Mouse (Mus musculus) E14TG2a.4 (cell line): ENCODE data around the gene Gabbr2.

Experiments
- H3K27me3 ChIP-seq: 2 replicates; pipeline ENCODE4 v1.6.1; 2014; ENCODE audit warnings: low read length, control low read depth; ENCODE audit not compliant: insufficient read depth
- H3K36me3 ChIP-seq: 2 replicates; pipeline ENCODE4 v1.6.1; 2014; ENCODE audit warnings: low read length, control low read depth; ENCODE audit not compliant: insufficient read depth
- H3K4me1 ChIP-seq: replicated peaks from 2 replicates; pipeline ENCODE4 v1.6.1; 2014; ENCODE audit warnings: low read depth, low read length, control low read depth
- H3K4me3 ChIP-seq: replicated peaks from 2 replicates; pipeline ENCODE4 v1.5.1; 2014; ENCODE audit warnings: mild to moderate bottlenecking, low read length
- H3K9me3 ChIP-seq: 2 replicates; pipeline ENCODE4 v1.6.1; 2014; ENCODE audit warnings: low read length, control low read depth
- CTCF ChIP-seq: conservative IDR thresholded peaks from 2 replicates; pipeline ENCODE4 v1.5.1; 2014; ENCODE audit warnings: low read length
- NANOG ChIP-seq: IDR thresholded peaks from 2 replicates; pipeline ENCODE4 v1.6.1; 2014; ENCODE audit warnings: borderline replicate concordance, low read length, mixed read lengths
- POU5F1 ChIP-seq: IDR thresholded peaks from 2 replicates; pipeline ENCODE4 v1.6.1; 2014; ENCODE audit warnings: low read length, borderline replicate concordance

The Gabbr2 gene

DNA sequence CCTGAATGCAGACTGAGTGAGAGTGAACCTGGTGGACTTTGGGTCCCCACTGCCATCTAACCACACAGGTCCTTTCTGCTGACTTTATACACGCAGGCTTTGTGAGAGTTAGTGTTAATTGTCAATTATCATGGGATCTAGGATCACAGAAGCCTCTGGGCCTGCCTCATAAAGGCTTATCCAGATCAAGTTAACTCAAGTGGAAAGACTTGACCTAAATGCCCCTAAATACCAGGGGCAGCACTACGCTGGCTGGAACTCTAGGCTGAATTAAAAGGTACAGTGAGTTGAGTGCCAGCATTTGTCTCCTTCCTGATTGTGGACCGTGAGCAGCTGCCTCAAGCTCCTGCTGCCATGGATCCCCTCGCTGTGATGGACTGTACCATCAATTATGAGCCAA lies 93.1 kb downstream of the Gabbr2 start:
- no peaks in the 10 kb centered on the region for H3K36me3 ChIP-seq
- peaks cover 5% of the 10 kb centered on the region; the same call in 1 of the 2 replicates for H3K4me1 ChIP-seq
- H3K27me3 ChIP-seq: no peaks in the 10 kb centered on the region; the same call in 1 of the 2 replicates
- TF ChIP-seq NANOG (no peak), POU5F1 (no peak), CTCF (no peak)
- no peak overlapping the region for H3K4me3 ChIP-seq
- no peaks in the 10 kb centered on the region for H3K9me3 ChIP-seq

DNA sequence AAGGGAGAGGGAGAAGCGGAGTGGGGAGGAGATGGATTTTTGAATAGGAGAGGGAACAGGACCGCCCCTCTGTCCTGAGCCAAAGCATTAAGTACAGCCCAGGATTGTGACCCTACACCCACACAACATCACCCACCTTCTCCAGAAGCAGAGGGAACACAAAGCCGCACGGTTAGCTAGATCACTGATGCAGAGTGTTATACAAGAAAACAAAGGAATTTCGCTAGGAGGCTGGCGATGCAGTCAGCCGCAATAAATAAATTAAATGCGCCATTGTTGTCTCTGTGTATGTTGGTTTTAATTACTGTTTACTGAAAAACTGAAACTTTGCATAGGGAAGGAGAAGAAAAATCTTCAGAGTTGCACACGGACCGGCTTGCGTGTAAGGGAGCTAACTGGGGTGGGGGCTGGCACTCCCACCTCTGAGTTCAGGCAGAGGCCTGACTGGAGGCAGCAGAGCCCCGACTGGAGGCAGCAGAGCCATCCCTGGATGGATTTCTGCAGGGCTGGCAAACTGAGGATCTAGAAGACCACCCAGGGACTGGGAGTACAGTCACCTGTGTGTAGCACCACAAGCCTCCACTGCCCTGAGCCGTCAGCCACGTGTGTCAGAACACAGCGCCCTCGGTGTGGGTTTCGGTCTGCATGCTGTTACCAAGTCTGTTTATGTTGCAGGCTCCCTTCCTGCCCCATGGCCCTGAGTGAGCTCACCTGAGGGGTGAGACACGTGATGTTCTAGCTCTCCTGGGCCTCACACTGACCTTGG lies 93.9 kb downstream of the Gabbr2 start:
- Histone ChIP-seq H3K36me3 (no peaks in the 10 kb centered on the region), H3K4me3 (no peak overlapping the region), H3K27me3 (no peaks in the 10 kb centered on the region; the same call in 1 of the 2 replicates), H3K9me3 (no peaks in the 10 kb centered on the region), H3K4me1 (peaks cover 5% of the 10 kb centered on the region; the same call in 1 of the 2 replicates)
- no peak for TF ChIP-seq CTCF
- no peak for TF ChIP-seq POU5F1
- TF ChIP-seq NANOG: no peak

DNA sequence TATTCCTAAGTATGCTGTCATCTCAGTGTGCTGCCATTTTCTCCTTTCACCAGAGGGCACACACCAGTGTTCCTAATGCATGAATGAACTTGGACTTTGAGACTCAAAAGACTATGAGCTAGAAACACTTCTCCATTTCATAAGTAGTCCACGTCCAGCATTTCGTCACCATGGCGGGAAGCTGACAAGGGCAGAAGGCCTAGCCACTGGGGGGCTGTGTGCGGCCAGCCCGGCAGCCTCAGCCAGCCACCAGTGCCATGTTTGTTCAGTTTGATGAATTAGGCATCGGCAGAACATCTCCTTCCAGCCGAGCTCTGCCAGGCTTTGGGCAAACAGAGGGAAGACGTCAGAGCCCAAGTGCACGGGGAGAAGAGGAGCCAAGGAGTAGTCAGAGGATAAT lies 97.5 kb downstream of the Gabbr2 start:
- Histone ChIP-seq H3K27me3 (peaks cover 7% of the 10 kb centered on the region), H3K4me1 (no peaks in the 10 kb centered on the region), H3K9me3 (no peaks in the 10 kb centered on the region), H3K36me3 (no peaks in the 10 kb centered on the region), H3K4me3 (no peak overlapping the region)
- no peak for TF ChIP-seq NANOG
- TF ChIP-seq POU5F1: no peak
- no peak for TF ChIP-seq CTCF

- TF ChIP-seq CTCF (no peak), POU5F1 (no peak), NANOG (no peak)
- Histone ChIP-seq H3K4me3 (no peak overlapping the region), H3K36me3 (no peaks in the 10 kb centered on the region), H3K4me1 (no peaks in the 10 kb centered on the region), H3K27me3 (peaks cover 11% of the 10 kb centered on the region), H3K9me3 (no peaks in the 10 kb centered on the region; the same call in 1 of the 2 replicates)
These were observed 102.5 kb downstream of the Gabbr2 start for GRCm38 (mm10) chr4:46889175-46889574.

DNA sequence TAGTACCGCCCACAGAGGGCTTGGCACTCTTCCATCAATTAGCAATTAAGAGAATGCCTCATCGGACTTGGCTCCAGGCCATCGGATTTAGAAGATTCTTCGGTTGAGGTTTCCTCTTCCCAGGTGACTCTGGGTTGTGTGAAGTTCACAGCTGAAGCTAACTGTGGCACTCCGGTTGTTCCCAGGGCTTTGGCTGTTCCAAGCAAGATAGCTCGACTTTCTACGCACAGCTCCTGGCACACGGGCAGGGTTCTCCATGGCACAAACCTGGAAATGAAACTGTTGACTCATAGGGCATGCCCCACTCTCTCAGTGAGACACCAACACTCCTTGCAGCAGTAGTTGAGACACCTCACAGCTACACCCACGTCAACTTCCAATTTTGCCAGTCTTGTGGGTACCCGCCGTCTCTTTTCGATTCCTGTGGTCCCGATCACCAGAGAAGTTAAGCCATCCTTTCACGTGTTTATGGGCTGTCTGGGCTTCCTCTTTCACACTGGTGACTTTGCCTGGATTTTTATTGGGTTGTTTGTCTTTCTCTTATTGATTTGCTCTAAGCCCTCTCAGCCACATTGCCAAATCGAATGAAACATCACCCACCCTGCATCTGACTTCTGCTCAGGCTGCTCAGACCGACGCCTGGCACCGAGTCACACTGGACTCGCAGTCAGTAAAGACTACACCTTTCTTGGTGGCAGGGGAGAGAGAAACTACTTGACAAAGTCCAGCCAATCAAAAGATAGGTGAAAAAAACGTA lies 105.9 kb downstream of the Gabbr2 start:
- Histone ChIP-seq H3K27me3 (peaks cover 4% of the 10 kb centered on the region; the same call in 1 of the 2 replicates), H3K4me3 (no peak overlapping the region), H3K36me3 (no peaks in the 10 kb centered on the region), H3K4me1 (no peaks in the 10 kb centered on the region), H3K9me3 (peaks cover 7% of the 10 kb centered on the region; the same call in 1 of the 2 replicates)
- TF ChIP-seq NANOG (no peak), POU5F1 (no peak), CTCF (no peak)

DNA sequence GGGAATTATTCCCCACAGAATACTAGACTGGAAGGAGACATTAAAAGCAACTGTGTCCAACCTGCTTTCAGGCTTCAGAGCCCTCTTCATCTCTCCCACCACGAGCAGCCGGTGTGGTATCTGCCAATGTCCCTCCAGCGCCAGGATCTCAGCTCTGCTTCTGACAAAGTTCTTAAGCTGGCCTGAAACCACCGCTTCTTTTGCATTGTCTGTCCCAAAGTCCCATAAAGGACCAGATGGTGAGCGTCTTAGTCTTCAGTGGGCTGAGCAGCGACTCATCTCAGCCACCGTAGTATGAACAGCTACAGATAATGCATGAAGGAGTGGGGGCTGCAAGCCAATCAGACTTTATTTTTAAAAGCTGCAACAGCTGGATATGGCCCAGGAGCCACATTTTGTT lies 107.5 kb downstream of the Gabbr2 start:
- H3K27me3 ChIP-seq: peaks cover 6% of the 10 kb centered on the region; the same call in 1 of the 2 replicates
- H3K4me3 ChIP-seq: no peak overlapping the region
- TF ChIP-seq NANOG (no peak), POU5F1 (no peak), CTCF (no peak)
- no peaks in the 10 kb centered on the region for H3K4me1 ChIP-seq
- H3K36me3 ChIP-seq: no peaks in the 10 kb centered on the region
- peaks cover 7% of the 10 kb centered on the region; the same call in 1 of the 2 replicates for H3K9me3 ChIP-seq

DNA sequence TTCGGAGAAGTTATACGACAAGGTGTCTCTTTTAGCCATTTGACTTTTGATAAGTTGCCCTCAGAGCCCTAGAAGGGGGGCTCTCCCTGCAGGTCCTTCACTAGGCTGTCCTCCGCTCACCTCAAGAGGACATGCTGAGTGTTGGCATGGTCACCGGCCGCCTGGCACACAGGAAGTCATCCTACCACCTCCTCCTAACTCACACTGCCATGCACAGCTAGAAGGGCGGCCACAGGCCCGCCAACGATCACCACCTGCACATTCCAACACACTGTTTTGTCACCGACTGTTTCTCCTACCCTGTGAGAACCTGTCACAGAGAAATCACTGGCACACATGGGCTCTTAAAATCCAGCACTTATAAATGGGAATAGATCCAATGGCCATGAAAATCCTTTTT lies 108.1 kb downstream of the Gabbr2 start:
- H3K9me3 ChIP-seq: peaks cover 7% of the 10 kb centered on the region; the same call in 1 of the 2 replicates
- H3K4me3 ChIP-seq: no peak overlapping the region
- H3K4me1 ChIP-seq: no peaks in the 10 kb centered on the region
- no peak for TF ChIP-seq CTCF
- no peak for TF ChIP-seq NANOG
- no peak for TF ChIP-seq POU5F1
- peaks cover 6% of the 10 kb centered on the region; the same call in 1 of the 2 replicates for H3K27me3 ChIP-seq
- H3K36me3 ChIP-seq: no peaks in the 10 kb centered on the region

DNA sequence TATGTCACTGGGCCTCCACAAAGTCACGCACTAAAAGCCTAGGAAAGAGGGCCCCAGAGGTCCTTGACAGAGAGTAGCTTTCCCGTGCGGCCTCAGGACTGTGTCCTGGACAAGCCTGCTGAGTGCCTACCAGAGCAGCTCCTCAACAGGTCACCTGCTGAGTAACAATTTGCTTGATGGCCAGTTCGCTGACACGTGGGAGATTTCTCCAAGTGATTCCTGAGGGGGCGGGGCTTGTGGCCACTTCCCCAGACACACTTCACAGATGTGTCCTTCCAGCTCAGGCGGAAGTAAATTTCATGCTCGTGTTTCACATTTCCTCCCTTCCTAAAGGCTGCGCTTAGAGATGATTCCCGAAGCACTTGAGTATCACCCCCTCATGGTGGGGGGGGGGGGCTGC lies 108.6 kb downstream of the Gabbr2 start:
- TF ChIP-seq NANOG (no peak), CTCF (no peak), POU5F1 (no peak)
- H3K4me3 ChIP-seq: no peak overlapping the region
- no peaks in the 10 kb centered on the region for H3K36me3 ChIP-seq
- H3K9me3 ChIP-seq: peaks cover 7% of the 10 kb centered on the region; the same call in 1 of the 2 replicates
- no peaks in the 10 kb centered on the region for H3K4me1 ChIP-seq
- peaks cover 3% of the 10 kb centered on the region; the same call in 1 of the 2 replicates for H3K27me3 ChIP-seq
